Mouse (Mus musculus) neural tube, embryonic 13.5 days (tissue): ENCODE data around the gene Rnf222. TPM values are rescaled to one million over a fixed set of nuclear protein-coding genes. Genes with fewer than 3 reads are reported as not detected.

ENCODE experiments used
- ATAC-seq: fragments of 200-750 bp; cut with Nextera tagmentation; 2 replicates; pipeline ENCODE4 v1.8.0; 2017; ENCODE audit warnings: low read depth, mild to moderate bottlenecking, moderate TSS enrichment, moderate library complexity
- H3K27ac ChIP-seq: fragments of 300-500 bp; sonication (generic); replicated peaks from 2 replicates; pipeline ENCODE4 v1.5.1; 2015; ENCODE audit warnings: moderate library complexity, mild to moderate bottlenecking, inconsistent platforms
- H3K27me3 ChIP-seq: fragments of 300-500 bp; sonication (generic); 2 replicates; pipeline ENCODE4 v1.6.1; 2015; ENCODE audit warnings: mild to moderate bottlenecking, inconsistent platforms
- H3K36me3 ChIP-seq: fragments of 300-500 bp; sonication (generic); 2 replicates; pipeline ENCODE4 v1.6.1; 2015; ENCODE audit warnings: mild to moderate bottlenecking, inconsistent platforms
- H3K4me1 ChIP-seq: fragments of 300-500 bp; sonication (generic); replicated peaks from 2 replicates; pipeline ENCODE4 v1.6.1; 2015; ENCODE audit warnings: inconsistent platforms
- H3K4me2 ChIP-seq: fragments of 300-500 bp; sonication (generic); 2 replicates; pipeline ENCODE4 v1.6.1; 2015; ENCODE audit warnings: inconsistent platforms, mild to moderate bottlenecking, moderate library complexity
- H3K4me3 ChIP-seq: fragments of 300-500 bp; sonication (generic); 2 replicates; pipeline ENCODE4 v1.5.1; 2015; ENCODE audit warnings: mild to moderate bottlenecking, inconsistent platforms
- H3K9ac ChIP-seq: fragments of 300-500 bp; sonication (generic); 2 replicates; pipeline ENCODE4 v1.6.1; 2015; ENCODE audit warnings: moderate library complexity, mild to moderate bottlenecking, inconsistent platforms
- H3K9me3 ChIP-seq: fragments of 300-500 bp; sonication (generic); 2 replicates; pipeline ENCODE4 v1.6.1; 2016; ENCODE audit warnings: inconsistent platforms
- WGBS: fragments of 180-500 bp; shearing (Covaris S2); methylation state at CpG from one replicate; pipeline ENCODE4 v1.1.7; 2015; 5-methylcytosine and 5-hydroxymethylcytosine counted together
- polyA plus RNA-seq: library from polyadenylated mRNA; unstranded; fragments of >200 nt; fragmentation: Nextera tagmentation; extraction: Ambion mirVana; gene quantifications from 2 replicates; pipeline ENCODE4 v1.2.1, GENCODE M21; 2015

The Rnf222 gene
- polyA plus RNA-seq, 1 experiment from 2014 or later: not detected

DNA sequence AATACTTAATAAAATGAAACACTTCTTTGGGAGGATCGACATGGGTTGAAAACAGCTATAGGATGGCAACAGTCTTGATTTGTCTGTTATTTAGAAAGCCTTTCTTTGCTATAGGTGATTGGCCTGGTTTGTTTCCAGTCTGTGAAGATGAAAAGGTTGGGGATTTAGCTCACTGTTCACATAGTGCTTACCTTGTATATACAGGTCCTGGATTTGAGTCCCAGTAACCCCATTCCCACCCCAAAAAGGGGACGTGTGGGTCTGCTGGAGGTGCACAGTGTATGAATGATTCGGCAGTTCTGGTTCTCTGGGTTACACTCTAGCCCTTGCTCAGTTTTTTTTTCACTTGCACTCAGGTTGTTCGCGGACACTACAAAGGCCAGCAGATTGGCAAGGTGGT is 14.5 kb downstream of the Rnf222 start:
- H3K36me3 ChIP-seq: peaks cover 50% of the 10 kb centered on the region
- no peak for ATAC-seq
- H3K4me3 ChIP-seq: peak overlapping the region; percentile 72
- WGBS: 86% methylated on average over 5 of the region's 5 CpGs
- peak overlapping the region; percentile 95 for H3K9ac ChIP-seq
- no peak overlapping the region; the same call in 1 of the 2 replicates for H3K27ac ChIP-seq
- no peaks in the 10 kb centered on the region for H3K9me3 ChIP-seq
- peaks cover 10% of the 10 kb centered on the region; the same call in 1 of the 2 replicates for H3K27me3 ChIP-seq
- peak overlapping the region; percentile 69 for H3K4me2 ChIP-seq
- peaks cover 15% of the 10 kb centered on the region for H3K4me1 ChIP-seq

DNA sequence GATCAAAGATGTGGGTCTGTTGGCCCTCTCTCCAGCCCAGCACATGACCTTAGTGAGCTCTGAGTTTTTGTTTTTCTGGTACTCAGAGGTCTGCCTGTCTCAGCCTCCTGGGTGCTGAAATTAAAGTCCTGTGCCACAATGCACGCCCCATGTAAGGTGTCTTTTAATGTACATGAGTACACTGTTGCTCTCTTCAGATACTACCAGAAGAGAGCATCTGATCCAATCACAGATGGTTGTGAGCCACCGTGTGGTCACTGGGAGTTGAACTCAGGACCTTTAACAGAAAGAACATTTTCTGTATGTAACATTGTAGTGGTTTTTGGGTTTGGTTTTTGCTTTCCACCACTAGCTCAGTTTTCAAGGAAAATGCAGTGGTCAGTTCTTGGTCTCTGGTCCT is 15.4 kb downstream of the Rnf222 start:
- Histone ChIP-seq H3K27me3 (peaks cover 10% of the 10 kb centered on the region; the same call in 1 of the 2 replicates), H3K4me3 (no peak overlapping the region), H3K4me2 (no peak overlapping the region), H3K9ac (no peak overlapping the region), H3K4me1 (peaks cover 15% of the 10 kb centered on the region), H3K9me3 (no peaks in the 10 kb centered on the region), H3K27ac (no peak overlapping the region), H3K36me3 (peaks cover 51% of the 10 kb centered on the region)
- 90% methylated on average over 2 of the region's 2 CpGs for WGBS
- no peak for ATAC-seq

DNA sequence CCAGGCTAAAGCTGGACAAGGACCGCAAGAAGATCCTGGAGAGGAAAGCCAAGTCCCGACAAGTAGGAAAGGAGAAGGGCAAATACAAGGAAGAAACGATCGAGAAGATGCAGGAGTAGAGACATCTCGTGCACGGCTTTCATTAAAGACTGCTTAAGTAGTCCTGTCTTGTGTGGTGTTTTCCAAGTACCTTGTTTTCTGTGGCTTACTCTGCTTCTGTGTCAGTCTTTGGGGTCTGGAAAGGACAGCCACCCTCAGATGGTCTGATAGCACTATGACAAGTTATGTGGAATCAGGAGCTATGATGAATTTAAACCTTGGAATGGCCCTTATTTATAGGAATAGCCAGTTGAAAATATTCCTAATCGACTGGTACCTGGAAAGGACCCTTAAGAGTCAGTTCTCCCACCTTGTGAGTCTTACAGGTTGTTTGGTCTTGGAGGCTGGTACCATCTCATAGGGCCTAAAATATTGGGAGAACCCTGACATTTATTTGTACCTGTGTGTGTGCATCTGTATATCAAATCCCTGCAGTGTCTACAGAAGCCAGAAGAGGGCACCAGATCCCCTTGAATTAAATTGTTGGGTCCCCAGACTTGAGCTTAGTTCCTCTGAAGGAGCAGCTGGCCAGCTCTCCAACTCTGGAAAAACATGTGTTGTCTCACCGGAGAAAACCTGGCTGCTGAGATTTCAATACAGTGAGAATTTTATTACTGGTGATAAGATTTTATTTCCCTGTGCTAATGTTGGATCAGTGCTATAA is 16.2 kb downstream of the Rnf222 start:
- H3K27ac ChIP-seq: no peak overlapping the region
- H3K27me3 ChIP-seq: 0 out of 2 replicates have a peak, but pooled peaks cover 4% of the 10 kb centered on the region
- ATAC-seq: no peak
- no peak overlapping the region for H3K4me2 ChIP-seq
- H3K4me1 ChIP-seq: peaks cover 15% of the 10 kb centered on the region
- H3K4me3 ChIP-seq: no peak overlapping the region
- no peaks in the 10 kb centered on the region for H3K9me3 ChIP-seq
- 87% methylated on average over 8 of the region's 8 CpGs for WGBS
- H3K36me3 ChIP-seq: peaks cover 51% of the 10 kb centered on the region
- no peak overlapping the region for H3K9ac ChIP-seq

DNA sequence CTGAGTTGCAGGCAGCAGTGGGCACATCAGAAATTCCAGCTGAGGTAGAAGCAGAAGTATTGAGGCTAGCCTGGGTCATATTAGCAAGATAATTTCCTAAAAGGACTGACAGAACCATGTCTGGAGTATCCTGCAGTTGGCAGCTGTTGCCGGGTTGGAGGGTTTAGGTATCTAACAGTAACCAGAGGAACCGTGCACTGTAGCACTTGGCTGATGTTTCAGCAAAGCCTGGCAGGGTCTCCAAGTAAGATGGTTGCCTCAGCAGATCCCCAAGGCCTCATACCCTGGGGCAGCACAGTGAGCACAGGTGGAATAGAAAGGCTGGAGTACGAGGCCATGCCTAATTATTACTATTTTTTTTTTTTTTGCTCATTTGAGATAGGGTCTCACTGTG is 16.8 kb downstream of the Rnf222 start:
- H3K9me3 ChIP-seq: no peaks in the 10 kb centered on the region
- H3K4me2 ChIP-seq: no peak overlapping the region
- 0 out of 2 replicates have a peak, but pooled peaks cover under 1% of the 10 kb centered on the region for H3K27me3 ChIP-seq
- ATAC-seq: no peak
- H3K9ac ChIP-seq: peak overlapping the region; percentile 38; the same call in 1 of the 2 replicates
- no peak overlapping the region for H3K4me3 ChIP-seq
- WGBS: 86% methylated on average over 3 of the region's 3 CpGs
- H3K4me1 ChIP-seq: peaks cover 15% of the 10 kb centered on the region
- H3K36me3 ChIP-seq: peaks cover 51% of the 10 kb centered on the region
- no peak overlapping the region for H3K27ac ChIP-seq

- Histone ChIP-seq H3K27me3 (no peaks in the 10 kb centered on the region), H3K4me3 (no peak overlapping the region), H3K36me3 (peaks cover 51% of the 10 kb centered on the region), H3K4me2 (no peak overlapping the region), H3K9me3 (no peaks in the 10 kb centered on the region), H3K4me1 (peaks cover 14% of the 10 kb centered on the region), H3K9ac (no peak overlapping the region), H3K27ac (no peak overlapping the region)
- no peak for ATAC-seq
- WGBS: 93% methylated on average over 9 of the region's 9 CpGs
These were observed 17.5 kb downstream of the Rnf222 start for GRCm38 (mm10) chr11:68905665-68906460.

- H3K9me3 ChIP-seq: no peaks in the 10 kb centered on the region
- no peak overlapping the region for H3K4me3 ChIP-seq
- H3K4me1 ChIP-seq: peaks cover 11% of the 10 kb centered on the region
- H3K9ac ChIP-seq: no peak overlapping the region
- no peaks in the 10 kb centered on the region for H3K27me3 ChIP-seq
- no peak overlapping the region for H3K4me2 ChIP-seq
- H3K36me3 ChIP-seq: peaks cover 51% of the 10 kb centered on the region
- no peak overlapping the region for H3K27ac ChIP-seq
- no peak for ATAC-seq
- 72% methylated on average over 4 of the region's 4 CpGs for WGBS
These were observed 18.1 kb downstream of the Rnf222 start for GRCm38 (mm10) chr11:68906461-68906790.

DNA sequence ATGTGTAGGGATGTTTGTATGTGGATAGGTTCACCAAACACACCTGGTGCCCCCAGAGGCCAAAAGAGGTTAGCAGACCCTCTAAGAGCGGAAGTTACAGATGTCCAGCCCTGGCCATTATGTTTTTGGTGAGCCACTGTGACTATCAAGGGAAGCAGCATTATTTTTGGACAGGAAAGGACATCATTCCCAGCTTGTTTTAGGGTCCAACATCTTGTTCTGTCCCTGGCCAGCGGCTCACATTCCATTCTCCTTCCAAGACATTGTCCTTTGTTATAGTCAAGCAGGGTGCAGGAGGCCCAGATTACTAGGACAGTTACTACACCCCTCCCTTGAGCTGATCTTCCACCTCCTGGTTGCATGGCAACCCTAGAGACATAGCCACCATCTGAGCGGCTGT is 18.9 kb downstream of the Rnf222 start:
- H3K27me3 ChIP-seq: no peaks in the 10 kb centered on the region
- H3K4me1 ChIP-seq: peaks cover 13% of the 10 kb centered on the region
- peaks cover 51% of the 10 kb centered on the region for H3K36me3 ChIP-seq
- no peaks in the 10 kb centered on the region for H3K9me3 ChIP-seq
- H3K9ac ChIP-seq: no peak overlapping the region
- H3K4me2 ChIP-seq: no peak overlapping the region
- H3K27ac ChIP-seq: no peak overlapping the region
- ATAC-seq: no peak
- WGBS: 74% methylated on average over 3 of the region's 3 CpGs
- H3K4me3 ChIP-seq: no peak overlapping the region

DNA sequence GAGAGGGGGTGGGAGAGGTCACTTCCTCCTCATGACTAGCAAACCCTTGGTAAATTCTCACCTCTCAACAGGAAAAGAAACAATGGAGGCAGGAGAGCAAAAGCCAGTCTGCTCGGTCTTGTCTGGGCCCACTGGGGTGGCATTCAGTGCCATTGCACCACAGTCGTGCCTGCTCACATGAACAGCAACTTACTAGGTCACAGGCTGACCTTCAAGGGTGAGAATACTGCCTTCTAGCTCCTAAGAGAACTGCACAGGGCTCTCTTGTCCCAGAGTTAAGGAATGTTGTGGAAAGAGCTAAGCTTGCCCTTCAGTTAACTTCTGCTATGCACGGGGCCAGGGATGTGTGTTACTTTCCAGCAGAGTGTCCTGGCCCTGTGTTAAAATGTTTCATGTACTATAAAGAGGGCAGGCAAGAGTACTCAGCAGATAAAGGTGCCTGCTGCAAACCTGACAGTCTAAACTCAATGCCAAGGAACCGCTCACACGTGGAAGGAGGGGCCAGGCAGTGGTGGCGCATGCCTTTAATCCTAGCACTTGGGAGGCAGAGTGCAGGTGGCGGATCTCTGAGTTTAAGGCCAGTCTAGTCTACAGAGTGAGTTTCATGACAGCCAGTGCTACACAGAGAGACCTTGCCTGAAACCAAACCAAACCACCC is 20.6 kb downstream of the Rnf222 start:
- 0 out of 2 replicates have a peak, but pooled peaks cover 3% of the 10 kb centered on the region for H3K4me1 ChIP-seq
- no peak overlapping the region for H3K4me3 ChIP-seq
- H3K27ac ChIP-seq: no peak overlapping the region
- peaks cover 37% of the 10 kb centered on the region for H3K36me3 ChIP-seq
- no peak overlapping the region for H3K4me2 ChIP-seq
- no peaks in the 10 kb centered on the region for H3K9me3 ChIP-seq
- no peak for ATAC-seq
- no peaks in the 10 kb centered on the region for H3K27me3 ChIP-seq
- WGBS: 58% methylated on average over 7 of the region's 7 CpGs
- H3K9ac ChIP-seq: no peak overlapping the region

GRCm38 (mm10) chr11:68911531-68912177 is 23.3 kb downstream of the Rnf222 start:
- Histone ChIP-seq H3K36me3 (peaks cover 10% of the 10 kb centered on the region; the same call in 1 of the 2 replicates), H3K4me3 (no peak overlapping the region), H3K4me1 (0 out of 2 replicates have a peak, but pooled peaks cover 3% of the 10 kb centered on the region), H3K9me3 (no peaks in the 10 kb centered on the region), H3K9ac (no peak overlapping the region), H3K27ac (no peak overlapping the region; the same call in none of the 2 replicates), H3K4me2 (no peak overlapping the region), H3K27me3 (no peaks in the 10 kb centered on the region)
- no peak for ATAC-seq
- 49% methylated on average over 14 of the region's 14 CpGs for WGBS

DNA sequence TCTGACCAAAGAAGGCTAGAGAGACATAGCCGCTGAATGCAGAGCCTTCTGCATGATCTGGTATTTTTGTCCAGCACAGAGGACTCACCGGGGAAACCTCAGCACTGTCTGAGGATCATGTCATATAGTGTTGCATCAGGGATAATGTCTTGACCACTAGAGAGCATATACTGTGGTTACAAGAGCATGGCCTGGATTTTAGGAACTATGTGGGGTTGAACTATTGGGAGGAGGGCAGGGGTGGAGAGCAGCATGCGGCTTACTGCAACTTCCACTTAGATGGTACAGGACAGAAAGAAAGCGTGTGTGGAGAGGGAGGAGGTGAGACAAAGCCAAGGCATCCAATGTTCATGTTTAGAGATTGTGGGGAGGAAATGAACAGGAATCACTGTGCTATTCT is 26.2 kb downstream of the Rnf222 start:
- no peak for ATAC-seq
- Histone ChIP-seq H3K4me1 (0 out of 2 replicates have a peak, but pooled peaks cover 3% of the 10 kb centered on the region), H3K9me3 (no peaks in the 10 kb centered on the region), H3K36me3 (no peaks in the 10 kb centered on the region), H3K9ac (no peak overlapping the region), H3K27ac (no peak overlapping the region), H3K4me2 (no peak overlapping the region), H3K27me3 (no peaks in the 10 kb centered on the region), H3K4me3 (no peak overlapping the region)
- 88% methylated on average over 4 of the region's 4 CpGs for WGBS

GRCm38 (mm10) chr11:68923191-68923590 is 34.8 kb downstream of the Rnf222 start:
- no peak overlapping the region for H3K4me2 ChIP-seq
- H3K4me1 ChIP-seq: peaks cover 13% of the 10 kb centered on the region
- no peak overlapping the region for H3K9ac ChIP-seq
- H3K9me3 ChIP-seq: no peaks in the 10 kb centered on the region
- 58% methylated on average over 3 of the region's 3 CpGs for WGBS
- H3K4me3 ChIP-seq: no peak overlapping the region
- H3K27me3 ChIP-seq: no peaks in the 10 kb centered on the region
- ATAC-seq: no peak
- H3K27ac ChIP-seq: no peak overlapping the region
- no peaks in the 10 kb centered on the region for H3K36me3 ChIP-seq
